8 mouse cellular contexts compared by ENCODE assay signal in the genomic region with DNA sequence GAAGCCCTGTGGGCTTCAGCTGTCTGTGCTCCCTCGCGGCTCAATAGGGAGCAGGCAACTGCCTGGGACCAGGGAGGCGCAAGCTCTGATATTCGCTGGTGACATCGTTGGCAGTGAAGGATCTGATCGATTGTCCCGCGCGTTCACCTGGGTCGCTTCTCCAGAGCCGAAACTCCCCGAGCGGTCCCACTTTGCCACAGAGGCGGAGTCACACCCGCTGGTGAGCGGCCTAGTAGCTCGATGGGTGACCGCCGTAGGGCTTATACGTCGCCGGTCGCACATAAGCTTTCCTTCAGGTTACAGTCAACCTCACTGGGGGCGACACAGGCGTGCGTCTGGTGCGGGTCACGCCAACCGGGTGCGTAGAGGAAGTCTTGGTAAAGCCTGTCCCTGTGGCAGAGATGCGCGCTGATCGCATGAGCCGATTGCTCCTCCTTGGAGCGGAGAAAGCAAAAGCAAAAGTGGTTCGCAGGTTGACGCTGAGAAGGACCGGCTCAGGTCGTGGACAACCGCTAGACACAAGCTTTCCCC. TPM values are rescaled to one million over a fixed set of nuclear protein-coding genes. Genes with fewer than 3 reads are reported as not detected.
A peak's percentile ranks its signal among the peaks of the same experiment; 100 is the strongest.
DNase-seq lines count a peak whose midpoint lies in the region; ATAC-seq lines count a peak whose summit lies in the region.

No protein-coding gene starts in this region.

- ATAC-seq in frontal cortex, adult (ENCODE audit: low TSS enrichment) = peak; percentile 36; the same call in 1 of the 2 replicates
- no peak for ATAC-seq in forebrain, embryonic 15.5 days (replicated peaks)
- no peak for ATAC-seq in limb, embryonic 15.5 days (ENCODE audit: insufficient number of reproducible peaks, low FRiP score, low TSS enrichment, low read depth)
- no peak for ATAC-seq in neural tube, embryonic 14.5 days (ENCODE audit: low read depth)

- peaks cover 38% of the 10 kb centered on the region for H3K4me1 ChIP-seq in forebrain, embryonic 15.5 days
- peaks cover 37% of the 10 kb centered on the region for H3K4me1 ChIP-seq in limb, embryonic 15.5 days
- H3K4me1 ChIP-seq in neural tube, embryonic 14.5 days (ENCODE audit: control insufficient read depth, insufficient read depth, low read length) = peaks cover 17% of the 10 kb centered on the region; the same call in 1 of the 2 replicates

- peaks cover 88% of the 10 kb centered on the region for H3K27me3 ChIP-seq in forebrain, embryonic 15.5 days
- peaks cover 88% of the 10 kb centered on the region for H3K27me3 ChIP-seq in limb, embryonic 15.5 days
- H3K27me3 ChIP-seq in neural tube, embryonic 14.5 days (ENCODE audit: control insufficient read depth, insufficient read depth, low read length) = peaks cover 61% of the 10 kb centered on the region

- 0% methylated on average over 40 of the region's 40 CpGs for WGBS in forebrain, embryonic 15.5 days
- 3% methylated on average over 40 of the region's 40 CpGs for WGBS in limb, embryonic 15.5 days
- WGBS in neural tube, embryonic 14.5 days = under 1% methylated on average over 40 of the region's 40 CpGs

- no peaks in the 10 kb centered on the region for H3K9me3 ChIP-seq in forebrain, embryonic 15.5 days
- no peaks in the 10 kb centered on the region for H3K9me3 ChIP-seq in limb, embryonic 15.5 days
- H3K9me3 ChIP-seq in neural tube, embryonic 14.5 days (ENCODE audit: control insufficient read depth, low read length) = no peaks in the 10 kb centered on the region

- DNase-seq in frontal cortex, postnatal 25 days (ENCODE audit: low spot score in 2 of 2) = no peak
- peak; percentile 39 for DNase-seq in ES-CJ7 (ENCODE audit: low read depth, low spot score)
- no peak for DNase-seq in cerebellum, adult 11-12 months
- no peak for DNase-seq in gastrocnemius, postnatal 4 days (ENCODE audit: low spot score in 2 of 2)

- H3K4me2 ChIP-seq in forebrain, embryonic 15.5 days (replicated peaks) = peak overlapping the region; percentile 50
- peak overlapping the region; percentile 66 for H3K4me2 ChIP-seq in limb, embryonic 15.5 days
- H3K4me2 ChIP-seq in neural tube, embryonic 14.5 days (ENCODE audit: low read depth, low read length) = peak overlapping the region; percentile 44

- peak overlapping the region; percentile 35 for H3K4me3 ChIP-seq in forebrain, embryonic 15.5 days
- peak overlapping the region; percentile 40 for H3K4me3 ChIP-seq in limb, embryonic 15.5 days
- peak overlapping the region; percentile 27 for H3K4me3 ChIP-seq in neural tube, embryonic 14.5 days (ENCODE audit: low read depth, low read length)

- 0 out of 2 replicates have a peak overlapping the region, but pooled peaks have one; percentile 12 for H3K9ac ChIP-seq in forebrain, embryonic 15.5 days (replicated peaks)
- 0 out of 2 replicates have a peak overlapping the region, but pooled peaks have one; percentile 17 for H3K9ac ChIP-seq in limb, embryonic 15.5 days
- peak overlapping the region; percentile 25; the same call in 1 of the 2 replicates for H3K9ac ChIP-seq in neural tube, embryonic 14.5 days (replicated peaks; ENCODE audit: low read depth, low read length)

- H3K36me3 ChIP-seq in forebrain, embryonic 15.5 days = no peaks in the 10 kb centered on the region
- no peaks in the 10 kb centered on the region for H3K36me3 ChIP-seq in limb, embryonic 15.5 days
- no peaks in the 10 kb centered on the region for H3K36me3 ChIP-seq in neural tube, embryonic 14.5 days (ENCODE audit: control insufficient read depth, insufficient read depth, low read length)

- no peak overlapping the region for H3K27ac ChIP-seq in forebrain, embryonic 15.5 days (replicated peaks)
- no peak overlapping the region for H3K27ac ChIP-seq in limb, embryonic 15.5 days
- no peak overlapping the region for H3K27ac ChIP-seq in neural tube, embryonic 14.5 days (ENCODE audit: low read depth, low read length)

RNA-seq across cellular contexts. Expression of a gene that starts 3.8 kb away (rescaled TPM):
- 4.3 and 4.8 TPM in 2 replicates for polyA plus RNA-seq in forebrain, embryonic 15.5 days (2015; fragmentation: Nextera tagmentation; extraction: Ambion mirVana)
- 5.0 and 5.5 TPM in 2 replicates for polyA plus RNA-seq in limb, embryonic 15.5 days (2015; fragmentation: Nextera tagmentation; extraction: Ambion mirVana)
- polyA plus RNA-seq in neural tube, embryonic 14.5 days (2014; fragmentation: Nextera tagmentation; extraction: Ambion mirVana) = 3.4 and 4.5 TPM in 2 replicates
- under 1 TPM; 0.21 to 0.29 TPM for total RNA-seq in gastrocnemius, postnatal 4 days (2021)
